Mouse (Mus musculus) Muller cell, postnatal 12 days (primary cell): ENCODE data around the gene Fry.

Experiments used
- DNase-seq: peaks from one replicate; pipeline ENCODE4 v3.0.0-alpha.2; 2015; ENCODE audit errors: inconsistent ontology term

Gene Fry

GRCm38 (mm10) chr5:150389589-150390377, 271.3 kb downstream of the Fry start:
- no peak for DNase-seq

DNA sequence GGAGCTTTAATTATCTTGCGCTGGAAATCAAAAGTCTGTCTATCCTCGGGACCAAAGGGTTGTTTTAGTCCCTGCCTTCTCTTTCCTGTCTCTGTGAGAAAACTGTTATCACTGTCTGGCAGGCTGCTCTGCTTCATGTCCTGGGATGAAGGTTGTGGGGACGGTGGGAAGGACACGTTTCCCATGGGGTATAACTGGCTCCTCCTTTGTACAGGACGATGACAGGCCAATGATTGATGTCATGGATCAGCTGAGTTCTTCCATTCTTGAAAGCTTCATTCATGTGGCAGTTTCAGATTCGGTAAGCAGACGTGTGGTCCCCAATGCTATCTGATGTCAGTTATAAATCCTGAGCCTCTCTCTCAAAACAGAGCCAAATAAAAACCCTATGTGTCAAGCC, 272.0 kb downstream of the Fry start:
- DNase-seq = no peak

DNA sequence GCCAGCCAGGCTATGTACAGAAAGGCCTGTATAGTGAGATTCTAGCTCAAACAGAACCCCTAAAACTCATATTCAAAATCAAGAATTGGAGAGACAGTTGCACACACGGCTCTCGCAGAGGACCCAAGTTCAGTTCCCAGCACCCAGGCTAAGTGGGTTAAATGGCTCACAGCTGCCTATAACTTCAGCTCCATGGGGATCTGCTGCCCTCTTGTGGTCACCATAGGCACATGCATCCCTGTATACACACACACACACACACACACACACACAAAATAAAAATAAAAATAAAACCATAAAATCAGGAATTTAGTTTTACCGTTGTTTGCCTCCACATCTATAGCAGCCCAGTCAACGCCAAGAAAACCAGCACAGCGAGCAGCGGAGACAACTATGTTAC, 276.2 kb downstream of the Fry start:
- no peak for DNase-seq

DNA sequence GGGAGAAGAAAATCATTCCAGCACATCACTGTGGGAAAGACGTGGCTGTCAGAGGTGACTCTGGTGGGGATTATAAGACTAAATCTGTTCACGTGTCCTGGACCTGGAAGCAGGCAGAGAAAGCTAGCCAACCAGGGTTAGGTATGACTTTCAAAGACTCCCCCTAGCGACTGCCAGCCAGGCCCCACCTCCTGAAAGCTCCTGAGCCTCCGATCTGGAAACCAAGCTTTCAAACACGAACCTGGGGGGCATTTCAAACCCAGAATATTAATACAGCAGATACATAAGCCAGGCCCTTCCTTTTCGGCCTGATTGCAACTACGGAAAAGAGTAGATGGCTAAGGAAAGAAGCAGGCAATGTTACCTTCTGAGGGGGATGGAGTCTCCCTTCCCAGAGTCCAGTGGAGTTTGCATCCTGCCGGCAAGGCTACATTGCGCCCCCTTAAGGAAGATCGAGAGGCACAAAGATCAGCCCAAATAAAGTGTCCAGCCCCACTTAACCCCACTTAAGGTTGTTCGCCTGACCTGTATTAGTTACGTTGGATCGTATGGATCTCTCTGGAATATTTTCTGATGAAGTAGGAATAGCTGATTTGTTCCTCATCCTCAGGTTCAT, 284.5 kb downstream of the Fry start:
- DNase-seq = no peak

DNA sequence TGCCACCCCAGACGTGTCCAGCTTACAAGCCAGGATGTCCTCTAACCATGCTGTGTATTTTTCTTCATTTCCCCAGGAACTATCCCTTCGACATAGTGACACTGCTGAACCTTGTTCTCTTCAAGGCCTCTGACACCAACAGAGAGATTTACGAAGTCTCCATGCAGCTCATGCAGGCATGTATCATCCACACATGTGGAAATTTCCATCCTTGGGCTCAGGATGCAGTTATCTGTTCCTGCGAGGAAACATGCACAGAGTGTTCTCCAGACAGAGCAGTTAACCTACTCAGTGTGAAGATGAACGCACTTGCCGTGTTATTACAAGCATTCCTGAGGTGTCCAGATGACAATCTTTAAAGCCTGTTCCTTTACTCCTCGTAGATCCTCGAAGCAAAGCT, 286.4 kb downstream of the Fry start:
- no peak for DNase-seq

GRCm38 (mm10) chr5:150408979-150409378, 290.5 kb downstream of the Fry start:
- no peak for DNase-seq

DNA sequence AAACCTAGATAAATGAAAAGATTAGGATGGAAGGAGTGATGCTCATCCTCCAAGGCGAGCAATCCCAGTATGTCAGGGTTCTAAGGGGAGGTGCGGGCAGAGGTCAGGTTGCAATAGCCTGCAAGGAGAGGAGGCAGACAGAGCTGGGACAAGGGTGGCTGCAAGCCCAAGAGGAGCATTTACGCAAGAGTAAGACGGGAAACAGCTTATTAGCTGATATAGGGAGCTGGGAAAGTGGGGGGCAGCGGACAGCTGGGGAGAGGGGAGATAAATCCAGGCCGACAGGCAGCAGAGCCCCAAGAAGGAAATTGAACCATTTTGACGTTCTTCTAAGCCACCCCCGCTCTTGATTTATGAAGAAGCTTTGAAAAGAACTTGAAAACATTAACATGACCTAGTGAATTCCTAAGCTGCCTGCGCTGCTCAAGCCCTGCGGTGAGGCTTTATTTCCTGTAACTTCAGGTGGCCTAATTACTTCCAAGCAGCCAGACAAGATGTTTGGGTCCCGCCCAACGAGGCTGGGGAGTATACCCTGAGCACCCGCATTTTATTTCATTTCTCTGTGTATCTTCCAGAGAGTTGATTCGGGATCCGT, 291.1 kb downstream of the Fry start:
- DNase-seq = no peak

GRCm38 (mm10) chr5:150412750-150413450, 294.5 kb downstream of the Fry start:
- DNase-seq = no peak

DNA sequence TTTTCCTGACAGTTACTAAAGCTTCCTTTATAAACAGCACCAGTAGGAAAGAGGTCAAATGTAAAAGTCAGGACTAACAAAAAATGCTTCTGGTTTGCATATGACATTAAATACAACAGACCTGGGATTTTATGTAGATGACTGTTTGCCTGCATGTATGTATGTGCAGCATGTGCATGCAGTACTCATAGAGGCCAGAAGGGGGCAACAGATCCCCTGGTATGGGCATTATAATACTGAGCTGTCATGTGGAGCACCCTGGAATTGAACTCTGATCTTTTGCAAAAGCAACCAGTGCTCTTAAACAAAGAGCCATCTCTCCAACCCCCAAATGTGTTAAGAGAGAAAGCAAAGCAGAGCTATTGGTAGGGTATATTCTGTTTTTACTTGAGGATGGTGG, 296.4 kb downstream of the Fry start:
- no peak for DNase-seq

DNA sequence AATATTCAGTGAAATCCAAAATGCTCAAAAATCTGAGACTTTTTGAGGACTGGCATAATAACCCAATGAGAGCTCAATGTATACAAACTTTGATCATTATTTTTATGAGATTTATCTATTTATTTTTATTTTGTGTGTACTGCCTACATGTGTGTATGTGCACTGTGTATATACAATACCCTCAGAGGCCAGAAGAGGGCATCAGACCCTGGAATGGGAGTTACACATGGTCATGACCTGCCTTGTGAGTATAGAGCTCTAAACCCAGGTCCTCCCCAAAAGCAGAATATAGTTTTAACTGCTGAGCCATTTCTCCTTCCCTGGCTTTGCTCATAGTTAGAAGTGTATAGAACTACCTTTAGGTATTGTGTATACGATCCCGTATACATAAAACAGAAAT, 298.8 kb downstream of the Fry start:
- DNase-seq = no peak

DNA sequence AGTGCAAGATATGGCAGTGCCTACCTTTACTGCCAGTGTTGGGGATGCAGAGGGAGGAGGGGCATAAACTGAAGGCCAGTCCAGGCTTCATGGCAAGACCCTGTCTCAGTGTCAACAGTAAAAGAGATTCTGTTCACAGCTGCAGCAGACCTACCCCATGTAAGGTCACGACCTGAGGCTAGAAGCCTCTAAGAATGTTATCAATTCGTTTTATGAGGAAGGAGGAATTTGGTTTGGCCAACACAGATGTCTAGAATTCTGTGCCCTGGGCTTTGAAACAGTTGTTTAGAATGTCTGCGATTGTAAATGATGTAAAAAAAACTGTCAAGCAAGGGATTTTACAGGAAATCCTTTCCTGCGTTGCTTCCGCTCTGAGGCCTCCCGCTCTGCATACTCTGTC, 299.6 kb downstream of the Fry start:
- no peak for DNase-seq

GRCm38 (mm10) chr5:150425038-150425437, 306.6 kb downstream of the Fry start:
- no peak for DNase-seq

DNA sequence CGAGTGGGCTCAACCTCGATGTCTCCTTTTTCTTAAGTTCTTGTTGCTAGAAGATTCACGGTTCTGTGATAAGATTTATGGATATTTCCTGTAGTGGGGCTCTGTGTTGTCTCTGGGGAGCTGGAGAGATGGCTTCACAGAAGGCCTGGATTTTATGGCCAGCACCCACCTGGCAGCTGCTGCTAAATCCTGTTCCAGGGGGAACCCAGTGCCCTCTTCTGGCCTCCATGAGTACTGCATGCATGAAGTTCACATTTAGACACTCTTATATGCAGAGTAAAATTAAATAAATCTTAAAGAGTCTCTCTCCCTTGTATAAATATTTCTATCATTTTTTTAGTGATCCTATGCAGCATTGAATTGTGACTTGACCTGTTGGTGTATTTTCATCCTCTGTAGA, 308.1 kb downstream of the Fry start:
- DNase-seq = peak; percentile 9

DNA sequence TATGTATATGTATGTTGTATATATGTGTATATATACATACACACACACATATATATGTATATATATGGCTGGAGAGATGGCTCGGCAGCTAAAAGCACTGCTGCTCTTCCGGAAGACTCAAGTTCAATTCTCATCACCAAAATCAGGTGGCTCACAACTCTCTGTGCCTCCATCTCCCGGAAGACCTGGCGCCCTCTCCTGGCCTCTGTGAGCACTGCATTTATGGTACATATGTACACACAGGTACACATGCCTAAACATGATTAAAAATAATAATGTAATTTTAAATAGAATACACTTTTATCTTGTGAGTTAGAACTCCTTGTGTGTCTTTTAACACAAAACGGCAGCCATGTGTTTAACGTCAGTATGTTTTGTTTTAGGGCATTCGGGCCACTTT, 312.8 kb downstream of the Fry start:
- no peak for DNase-seq

DNA sequence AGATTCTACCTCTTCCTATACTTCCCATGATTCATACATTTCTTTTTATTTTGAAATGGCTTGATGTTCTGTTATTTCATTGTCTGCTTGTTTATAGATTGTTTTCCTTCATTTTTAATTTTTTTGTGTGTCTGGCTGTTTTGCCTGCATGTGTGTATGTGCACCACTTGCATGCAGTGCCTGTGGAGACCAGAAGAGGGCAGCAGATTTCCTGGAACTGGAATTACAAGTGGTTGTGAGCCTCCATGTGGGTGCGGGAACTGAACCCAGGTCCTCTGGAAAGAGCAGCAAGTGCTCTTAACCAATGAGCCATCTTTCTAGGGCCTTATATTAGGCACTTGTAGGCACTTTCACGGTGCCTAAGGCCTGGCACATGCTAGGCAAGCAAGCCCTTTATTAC, 314.5 kb downstream of the Fry start:
- DNase-seq = no peak

DNA sequence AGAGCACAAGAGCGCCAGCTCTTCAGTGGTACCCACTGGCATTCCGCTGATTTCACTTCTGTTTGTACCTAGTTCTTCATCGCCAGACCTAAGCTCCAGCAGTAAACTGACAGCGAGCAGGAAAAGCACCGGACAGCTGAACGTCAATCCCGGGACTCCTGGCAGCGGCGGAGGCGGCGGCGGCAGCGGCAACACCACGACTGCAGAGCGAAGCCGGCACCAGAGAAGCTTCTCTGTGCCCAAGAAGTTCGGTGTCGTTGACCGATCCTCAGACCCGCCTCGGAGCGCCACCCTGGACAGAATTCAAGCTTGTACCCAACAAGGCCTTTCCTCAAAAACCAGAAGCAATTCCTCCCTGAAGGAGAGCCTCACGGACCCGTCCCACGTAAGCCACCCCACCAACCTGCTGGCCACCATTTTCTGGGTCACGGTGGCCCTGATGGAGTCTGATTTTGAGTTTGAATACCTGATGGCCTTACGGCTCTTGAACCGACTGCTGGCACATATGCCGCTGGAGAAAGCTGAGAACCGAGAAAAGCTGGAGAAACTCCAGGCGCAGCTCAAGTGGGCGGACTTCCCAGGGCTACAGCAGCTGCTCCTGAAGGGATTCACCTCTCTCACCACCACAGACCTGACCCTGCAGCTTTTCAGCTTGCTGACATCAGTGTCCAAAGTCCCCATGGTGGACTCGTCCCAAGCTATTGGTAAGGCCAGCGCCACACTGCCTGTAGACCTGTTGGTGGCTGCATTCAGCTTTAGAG, 318.4 kb downstream of the Fry start:
- DNase-seq = no peak

GRCm38 (mm10) chr5:150441690-150442089, 323.2 kb downstream of the Fry start:
- no peak for DNase-seq

- no peak for DNase-seq
Measured at GRCm38 (mm10) chr5:150451281-150452003, 333.0 kb downstream of the Fry start.

- no peak for DNase-seq
Measured at GRCm38 (mm10) chr5:150452004-150452626, 333.7 kb downstream of the Fry start.

DNA sequence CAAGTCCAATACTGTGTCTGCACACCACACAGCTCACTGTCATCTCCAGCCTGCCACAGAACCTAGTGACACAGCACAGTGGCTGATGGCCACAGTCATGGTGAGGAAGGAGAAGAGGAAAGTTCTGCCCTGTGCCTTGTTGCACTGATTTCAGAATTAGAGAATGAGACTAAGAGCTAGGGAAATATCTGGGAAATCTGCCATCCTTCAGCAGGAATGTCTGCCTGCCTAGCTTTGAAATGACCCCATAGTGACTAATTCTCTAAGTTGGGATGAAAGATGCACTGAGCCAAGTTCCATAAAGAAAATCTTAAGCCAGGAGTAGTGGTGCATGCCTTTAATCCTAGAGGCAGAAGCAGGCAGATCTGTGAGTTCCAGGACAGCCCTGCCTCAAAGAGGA, 334.2 kb downstream of the Fry start:
- DNase-seq = peak; percentile 63

GRCm38 (mm10) chr5:150453490-150453889, 335.0 kb downstream of the Fry start:
- DNase-seq = no peak
